In genomic region chr9:72702075-72702474, GRCm38 (mm10) we compare ENCODE assay signal across 9 mouse cellular contexts. TPM values are rescaled to one million over a fixed set of nuclear protein-coding genes. Genes with fewer than 3 reads are reported as not detected.
A peak's percentile ranks its signal among the peaks of the same experiment; 100 is the strongest.
DNase-seq lines count a peak whose midpoint lies in the region; ATAC-seq and TF ChIP-seq lines count a peak whose summit lies in the region.
"Had no signal": no experiment of that assay in that cellular context is flagged by ENCODE, and none has a peak within 500 bp of the region (broad histone marks: within the 10 kb centered on the region; RNA-seq: fewer than 3 reads in every experiment).

No protein-coding gene starts in this region.

- intact Hi-C loops in heart, adult 2 months (cut with DNase I) = no loop called here
- intact Hi-C loops in heart, postnatal 10 days (cut with DNase I) = no loop called here

- H3K9ac ChIP-seq in heart, adult 2 months (ENCODE audit: low read depth, low read length) = no peak overlapping the region

- peak overlapping the region; percentile 27 for H3K27ac ChIP-seq in heart, adult 2 months
- H3K27ac ChIP-seq in heart, embryonic 10.5 days = no peak overlapping the region
- H3K27ac ChIP-seq: macrophage had no signal

- peak; percentile 70 for TF ChIP-seq EP300 in heart, adult 2 months (IDR thresholded peaks at IDR 0.05; ENCODE audit: insufficient read depth, low read depth, low read length)

- no peak overlapping the region for H3K4me3 ChIP-seq in heart, adult 2 months
- H3K4me3 ChIP-seq in heart, embryonic 10.5 days = no peak overlapping the region

- peaks cover 29% of the 10 kb centered on the region for H3K4me1 ChIP-seq in heart, adult 2 months (ENCODE audit: control insufficient read depth, insufficient read depth, low read length)
- peaks cover 33% of the 10 kb centered on the region for H3K4me1 ChIP-seq in heart, embryonic 10.5 days

- peaks cover 77% of the 10 kb centered on the region for H3K36me3 ChIP-seq in heart, adult 2 months (ENCODE audit: control insufficient read depth, insufficient read depth, low read length)
- peaks cover 97% of the 10 kb centered on the region for H3K36me3 ChIP-seq in heart, embryonic 10.5 days

- ATAC-seq in megakaryocyte progenitor cell, adult 5-6 weeks (replicated peaks; ENCODE audit: poor library complexity) = no peak

- TF ChIP-seq POLR2A in heart, adult 2 months (IDR thresholded peaks at IDR 0.05; ENCODE audit: insufficient read depth, low read depth, low read length) = no peak

- no peak for TF ChIP-seq CTCF in heart, adult 2 months (IDR thresholded peaks at IDR 0.05)

- no peaks in the 10 kb centered on the region for H3K27me3 ChIP-seq in heart, adult 2 months (ENCODE audit: control insufficient read depth, insufficient read depth, low read length)
- H3K27me3 ChIP-seq in heart, embryonic 10.5 days (ENCODE audit: insufficient read depth, poor library complexity, severe bottlenecking) = no peaks in the 10 kb centered on the region

- no peaks in the 10 kb centered on the region for H3K9me3 ChIP-seq in heart, embryonic 10.5 days

- H3K79me2 ChIP-seq in heart, adult 2 months (replicated peaks; ENCODE audit: control insufficient read depth, insufficient read depth, low read length) = peaks cover 7% of the 10 kb centered on the region

- 10% methylated on average over 2 of the region's 2 CpGs for WGBS in heart, adult 2 months
- 72% methylated on average over 2 of the region's 2 CpGs for WGBS in heart, embryonic 10.5 days

- peak; percentile 41 to 74 for DNase-seq in heart, adult 2 months
- DNase-seq in heart, embryonic 10.5 days (ENCODE audit: low spot score) = no peak
- DNase-seq in MN1 (ENCODE audit: low spot score) = peak; percentile 71
- peak; percentile 61 for DNase-seq in cerebellum, adult 9-10 months
- peak; percentile 70 to 83 for DNase-seq in heart, postnatal 10 days
- DNase-seq in right cerebral cortex, postnatal 14 days = no peak
- no peak for DNase-seq in layer of hippocampus, postnatal 36 days

RNA-seq across cellular contexts. Expression of gene Nedd4, which starts 39.9 kb away (rescaled TPM):
- total RNA-seq in heart, adult 2 months (2021) = 100 to 1,000 TPM; 317 to 357 TPM
- 129 and 289 TPM in 2 replicates for polyA plus RNA-seq in heart, adult 2 months (2012; rRNA removed)
- polyA plus RNA-seq in heart, embryonic 10.5 days (2016; fragmentation: Nextera tagmentation; extraction: Ambion mirVana) = 515 and 584 TPM in 2 replicates
- total RNA-seq in heart, postnatal 10 days (2021) = 100 to 1,000 TPM; 490 to 566 TPM
- 137 and 168 TPM in 2 replicates for total RNA-seq in megakaryocyte progenitor cell, adult 5-6 weeks (2015)
- total RNA-seq in megakaryocyte progenitor cell, adult 5-6 weeks (2017) = 163 and 210 TPM in 2 replicates
- total RNA-seq in layer of hippocampus, postnatal 36 days (2021) = 100 to 1,000 TPM; 297 to 313 TPM

Comparison
In these comparisons a context has a peak if more than half of its experiments do, and no peak if none do; other contexts are left out.
1. DNase-seq: peak in heart, adult 2 months (2 of 2), MN1 (single experiment), cerebellum, adult 9-10 months (single experiment) and heart, postnatal 10 days (2 of 2); none in heart, embryonic 10.5 days (single experiment), right cerebral cortex, postnatal 14 days (single experiment) and layer of hippocampus, postnatal 36 days (0 of 2).